Mouse (Mus musculus) bone marrow, adult 2 months (tissue): Measurements from ENCODE around the gene Golim4.

Source experiments
- CTCF ChIP-seq: fragments of 200-500 bp; IDR thresholded peaks from 2 replicates; pipeline ENCODE4 v1.5.1; 2011; ENCODE audit warnings: low read length, control low read depth; ENCODE audit not compliant: control insufficient read depth, insufficient read depth
- POLR2A ChIP-seq: fragments of 200-500 bp; IDR thresholded peaks from 2 replicates; pipeline ENCODE4 v1.6.1; 2011; ENCODE audit warnings: low read depth, mild to moderate bottlenecking, control low read depth, low read length, borderline replicate concordance; ENCODE audit not compliant: control insufficient read depth

- TF ChIP-seq POLR2A, result no peak
- TF ChIP-seq CTCF, result no peak
These were observed 121.9 kb downstream of the Golim4 start for GRCm38 (mm10) chr3:75834827-75835226.
